Mouse (Mus musculus): ENCODE results near the gene Klk1b24. TPM values are rescaled to one million over a fixed set of nuclear protein-coding genes. Genes with fewer than 3 reads are reported as not detected.
"Not testable (repeated sequence)": the region's sequence is repeated elsewhere in the genome, so short reads cannot be mapped to it uniquely, and the experiment has no call there.

The Klk1b24 gene
- total RNA-seq (2022): not detected

DNA sequence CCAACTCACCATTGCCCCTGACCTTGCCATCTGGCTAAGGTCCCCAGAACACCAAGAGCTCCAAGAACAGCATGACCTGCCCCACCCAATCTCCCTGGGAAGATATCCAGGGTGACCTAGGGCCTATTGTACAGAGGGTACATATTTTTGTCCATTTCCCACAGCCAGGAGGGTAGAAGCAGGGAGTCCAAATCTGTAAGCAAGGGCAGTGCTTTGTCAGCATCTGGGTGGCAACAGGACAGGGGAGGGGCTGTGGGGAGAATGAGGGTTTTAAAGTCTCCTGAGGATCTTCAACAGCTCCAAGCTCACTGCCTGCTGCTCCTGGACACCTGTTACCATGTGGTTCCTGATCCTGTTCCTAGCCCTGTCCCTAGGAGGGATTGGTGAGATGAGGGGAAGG lies at the start of gene Klk1b24:
Klk1b24 (plus strand) TSS at position 301 of the 400 bp plus-strand sequence.
- not testable (repeated sequence) for DNase-seq (ENCODE audit: low spot score in 2 of 2)

DNA sequence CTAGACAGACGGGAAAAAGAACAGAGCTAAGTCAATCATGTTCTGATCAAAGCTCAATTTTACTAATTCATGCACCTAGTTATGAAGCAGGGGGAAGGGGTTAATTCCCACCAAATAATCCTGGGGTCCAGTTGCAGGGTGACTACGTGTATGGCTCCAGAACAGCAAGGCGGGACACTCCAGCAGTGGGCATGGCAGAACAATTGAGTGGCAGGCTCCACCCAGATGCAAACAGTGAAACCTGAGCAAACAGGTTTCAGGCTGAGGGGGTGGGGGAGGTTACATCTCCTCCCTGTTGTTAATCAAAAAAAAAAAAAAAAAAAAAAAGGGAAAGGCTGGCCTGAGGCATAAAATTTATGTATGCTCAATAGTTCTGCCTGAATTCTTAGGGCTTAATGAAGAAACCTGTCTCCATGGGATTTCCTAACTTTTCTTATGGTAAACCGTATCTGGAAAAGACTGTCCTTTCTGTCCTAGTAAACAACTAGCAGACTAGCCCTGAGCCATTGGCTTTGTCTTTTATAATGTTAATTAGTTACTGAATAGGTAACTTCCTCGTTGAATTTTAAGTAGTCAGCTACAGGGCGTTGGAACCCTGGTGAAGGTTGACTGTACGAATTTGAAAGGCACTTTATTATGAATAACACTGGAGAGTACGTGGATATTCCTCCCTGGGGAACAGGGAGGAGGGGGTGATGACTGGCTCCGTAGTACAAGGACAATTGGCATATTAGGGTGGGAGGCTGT lies 8.6 kb upstream of the Klk1b24 start:
- no peak for DNase-seq (ENCODE audit: low spot score in 2 of 2)

DNA sequence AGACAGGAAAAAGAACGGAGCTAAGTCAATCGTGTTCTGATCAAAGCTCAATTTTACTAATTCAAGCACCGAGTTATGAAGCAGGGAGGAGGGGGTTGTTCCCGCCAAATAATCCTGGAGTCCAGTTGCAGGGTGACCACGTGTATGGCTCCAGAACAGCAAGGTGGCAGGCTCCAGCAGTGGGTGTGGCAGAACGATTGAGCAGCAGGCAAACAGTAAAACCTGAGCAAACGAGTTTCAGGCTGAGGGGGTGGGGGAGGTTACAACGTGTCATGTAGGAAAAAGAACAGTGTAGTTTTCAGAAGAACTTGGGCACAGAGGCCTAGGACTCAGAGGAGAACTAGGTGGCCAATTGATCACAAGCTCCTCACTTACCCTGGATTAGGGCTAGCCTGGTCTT lies 1.5 kb upstream of the Klk1b24 start:
- not testable (repeated sequence) for DNase-seq (ENCODE audit: low spot score in 2 of 2)

DNA sequence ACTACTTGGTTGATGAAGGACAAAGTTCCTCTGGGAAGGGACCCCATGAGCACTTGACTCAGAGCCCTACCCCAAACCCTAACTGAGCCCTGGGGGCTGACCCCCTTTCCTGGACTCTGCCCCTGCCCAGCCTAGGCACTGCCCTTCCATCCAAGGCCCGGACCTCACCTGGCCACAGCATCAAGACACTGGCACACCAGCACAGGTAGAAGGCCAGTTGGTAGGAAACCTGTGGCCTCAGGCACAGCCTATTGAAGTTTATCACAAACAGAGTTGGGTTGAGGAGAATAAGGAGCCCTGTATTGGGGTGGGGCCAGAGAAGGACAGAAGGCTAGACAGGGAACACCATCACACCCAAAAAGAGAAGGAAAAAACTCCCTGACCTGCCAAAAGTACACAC lies 5.4 kb downstream of the Klk1b24 start:
- not testable (repeated sequence) for DNase-seq (ENCODE audit: low spot score in 2 of 2)

DNA sequence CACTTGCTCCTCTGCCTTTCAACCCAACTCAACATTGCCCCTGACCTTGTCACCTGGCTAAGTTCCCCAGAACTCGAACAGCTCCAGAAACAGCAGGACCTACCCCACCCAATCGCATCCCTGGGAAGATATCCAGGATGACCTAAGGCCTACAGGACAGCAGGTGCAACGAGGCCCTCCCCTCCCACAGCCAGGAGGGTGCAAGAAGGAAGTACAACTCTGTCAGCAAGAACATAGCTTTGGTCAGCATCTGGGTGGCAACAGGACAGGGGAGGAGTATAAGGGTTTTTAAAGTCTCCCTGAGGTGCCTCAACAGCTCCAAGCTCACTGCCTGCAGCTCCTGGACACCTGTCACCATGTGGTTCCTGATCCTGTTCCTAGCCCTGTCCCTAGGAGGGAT lies 9.9 kb downstream of the Klk1b24 start, which contains the start of gene Klk1b3:
Klk1b3 (plus strand) TSS at position 301 of the 400 bp plus-strand sequence.
- no peak for DNase-seq (ENCODE audit: low spot score in 2 of 2)

DNA sequence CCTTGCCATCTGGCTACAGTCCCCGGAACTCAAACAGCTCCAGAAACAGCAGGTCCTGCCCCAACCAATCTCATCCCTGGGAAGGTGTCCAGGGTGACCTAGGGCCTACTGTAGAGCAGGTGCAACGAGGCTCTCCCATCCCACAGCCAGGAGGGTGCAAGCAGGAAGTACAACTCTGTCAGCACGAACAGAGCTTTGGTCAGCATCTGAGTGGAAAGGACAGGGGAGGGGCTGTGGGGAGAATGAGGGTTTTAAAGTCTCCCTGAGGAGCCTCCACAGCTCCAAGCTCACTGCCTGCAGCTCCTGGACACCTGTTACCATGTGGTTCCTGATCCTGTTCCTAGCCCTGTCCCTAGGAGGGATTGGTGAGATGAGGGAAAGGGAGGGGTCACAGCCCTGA lies 19.1 kb downstream of the Klk1b24 start, which contains the start of gene Klk1b4:
Klk1b4 (plus strand) TSS at position 301 of the 400 bp plus-strand sequence.
- not testable (repeated sequence) for DNase-seq (ENCODE audit: low spot score in 2 of 2)

DNA sequence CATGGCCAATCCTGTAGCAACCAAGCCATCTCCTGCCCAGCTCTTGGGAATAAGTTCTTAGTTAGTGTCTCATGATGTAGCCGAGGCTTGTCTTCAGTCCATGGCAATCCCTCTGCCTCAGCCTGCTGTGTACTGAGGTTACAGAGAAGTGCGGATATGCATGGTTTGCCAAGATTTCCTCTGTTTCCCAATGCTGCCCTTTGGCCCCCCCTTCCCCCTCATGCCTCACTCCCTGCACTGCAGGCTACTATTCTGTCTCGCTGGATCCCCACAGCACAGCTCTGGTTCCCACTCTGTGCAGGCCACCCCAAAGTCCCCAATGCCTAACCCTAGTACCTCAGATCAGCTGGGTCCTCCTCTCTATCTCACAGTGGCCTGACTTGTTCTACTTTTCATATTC lies 20.3 kb downstream of the Klk1b24 start:
- no peak for DNase-seq (ENCODE audit: low spot score in 2 of 2)

DNA sequence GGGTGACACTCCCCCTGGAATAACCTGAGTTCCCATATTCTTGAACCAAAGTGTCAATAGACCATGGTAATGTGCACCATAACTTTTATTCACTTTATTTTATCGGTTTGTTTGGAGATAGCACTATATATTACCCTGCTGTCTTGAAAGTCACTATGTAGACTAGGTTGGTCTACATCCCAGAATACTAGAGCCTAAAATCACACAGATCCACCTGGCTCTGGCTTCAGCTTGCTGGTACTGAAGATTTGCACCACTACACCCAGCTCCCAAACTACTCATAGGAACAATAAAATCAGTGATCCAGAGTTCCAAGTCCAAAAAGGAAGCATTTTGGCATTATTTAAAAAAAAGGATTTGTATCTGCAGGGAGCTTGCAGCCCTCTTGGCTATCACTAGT lies 27.6 kb downstream of the Klk1b24 start, which contains the start of gene Klk1b5:
Klk1b5 (plus strand) TSS at position 301 of the 400 bp plus-strand sequence.
- DNase-seq (ENCODE audit: low spot score in 2 of 2): no peak

DNA sequence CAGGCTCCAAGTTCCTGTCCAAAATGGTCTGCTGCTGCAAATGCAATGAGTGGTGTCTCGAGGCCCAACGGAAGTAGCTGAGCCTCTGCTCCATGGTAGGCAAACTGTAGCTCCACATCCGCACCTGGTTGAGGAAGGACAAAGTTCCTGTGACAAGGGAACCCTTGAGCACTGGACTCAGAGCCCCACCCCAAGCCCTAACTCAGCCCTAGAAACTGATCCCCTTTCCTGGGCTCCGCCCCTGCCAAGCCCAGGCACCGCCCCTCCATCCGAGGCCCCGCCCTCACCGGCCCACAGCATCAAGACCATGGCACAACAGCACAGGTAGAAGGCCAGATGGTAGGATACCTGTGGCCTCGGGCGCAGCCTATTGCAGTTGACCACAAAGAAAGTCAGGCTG lies 33.6 kb downstream of the Klk1b24 start:
- not testable (repeated sequence) for DNase-seq (ENCODE audit: low spot score in 2 of 2)

DNA sequence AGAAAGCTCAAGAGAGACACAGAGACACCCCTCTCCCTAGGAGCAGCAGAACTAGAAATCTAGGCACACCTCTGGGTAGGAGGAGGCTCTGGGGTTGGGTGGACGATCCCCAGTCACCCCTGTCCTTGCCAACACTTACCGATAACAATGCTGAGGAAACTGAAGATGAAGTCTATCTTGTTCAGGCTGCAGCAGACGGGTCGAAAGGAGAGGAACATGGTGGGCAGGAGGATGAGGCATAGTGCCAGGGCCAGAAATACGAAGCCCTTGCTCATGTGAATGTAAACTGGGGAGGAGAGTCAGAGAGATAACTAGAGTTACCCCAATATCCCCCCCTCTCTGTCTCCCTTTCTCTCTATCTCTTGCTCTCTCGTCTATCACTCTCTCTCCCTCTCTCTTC lies 34.3 kb downstream of the Klk1b24 start:
- DNase-seq (ENCODE audit: low spot score in 2 of 2): not testable (repeated sequence)

DNA sequence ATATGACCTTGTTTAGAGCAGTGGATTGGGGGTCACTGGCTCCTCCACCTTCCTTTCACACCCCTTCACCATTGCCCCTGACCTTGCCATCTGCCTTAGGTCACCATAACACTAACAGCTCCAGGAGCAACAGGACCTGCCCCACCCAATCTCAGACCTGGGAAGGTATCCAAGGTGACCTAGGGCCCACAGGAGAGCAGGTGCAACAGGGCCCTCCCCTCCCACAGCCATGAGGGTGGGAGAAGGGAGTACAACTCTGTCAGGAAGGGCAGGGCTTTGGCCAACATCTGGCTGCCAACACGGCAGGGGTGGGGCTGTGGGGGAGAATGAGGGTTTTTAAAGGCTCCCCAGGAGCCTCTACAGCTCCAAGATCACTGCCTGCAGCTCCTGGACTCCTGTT lies 37.0 kb downstream of the Klk1b24 start, which contains the start of gene Klk1:
Klk1 (plus strand) TSS at position 285 of the 400 bp plus-strand sequence.
- no peak for DNase-seq (ENCODE audit: low spot score in 2 of 2)

DNA sequence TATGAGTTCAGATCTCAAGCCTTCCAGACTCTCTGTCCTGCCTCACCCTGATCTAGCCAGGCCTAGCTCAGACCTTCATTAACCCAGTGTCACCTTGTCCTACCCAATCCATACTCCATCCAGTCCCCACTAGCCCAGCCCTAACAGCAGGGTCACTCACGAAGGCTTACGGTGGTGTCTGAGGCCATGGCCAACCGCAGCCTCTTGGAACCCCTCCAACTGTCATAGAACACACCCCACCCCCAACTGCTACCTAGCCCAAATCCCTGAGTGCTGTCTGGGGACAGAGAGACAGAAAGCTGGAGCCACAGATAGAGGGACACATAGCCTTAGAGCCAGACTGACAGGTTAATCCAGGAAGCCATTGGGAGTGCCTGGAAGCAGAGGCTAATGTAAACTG lies 47.9 kb downstream of the Klk1b24 start, which contains the start of gene Gm36864:
Gm36864 (plus strand) TSS at position 269 of the 400 bp plus-strand sequence.
- DNase-seq (ENCODE audit: low spot score in 2 of 2): no peak

DNA sequence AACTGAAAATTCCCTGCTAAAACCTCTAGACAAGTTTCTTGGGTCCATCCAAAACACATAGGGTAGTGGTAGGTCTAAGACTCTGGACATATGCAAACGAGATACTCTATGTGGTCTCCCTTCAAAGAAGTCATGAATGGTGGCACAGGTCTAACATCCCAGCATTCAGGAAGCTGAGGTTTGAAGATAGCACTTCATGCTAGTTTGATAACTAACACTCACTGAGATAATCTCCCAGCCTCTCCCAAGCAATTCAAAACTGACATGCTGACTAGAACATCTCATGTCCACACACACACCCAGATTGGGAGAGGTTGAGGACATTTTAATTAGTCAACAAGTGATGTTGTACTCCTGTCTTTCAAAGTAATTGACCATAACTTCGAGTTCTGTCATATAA lies 51.9 kb downstream of the Klk1b24 start:
- DNase-seq (ENCODE audit: low spot score in 2 of 2): no peak

DNA sequence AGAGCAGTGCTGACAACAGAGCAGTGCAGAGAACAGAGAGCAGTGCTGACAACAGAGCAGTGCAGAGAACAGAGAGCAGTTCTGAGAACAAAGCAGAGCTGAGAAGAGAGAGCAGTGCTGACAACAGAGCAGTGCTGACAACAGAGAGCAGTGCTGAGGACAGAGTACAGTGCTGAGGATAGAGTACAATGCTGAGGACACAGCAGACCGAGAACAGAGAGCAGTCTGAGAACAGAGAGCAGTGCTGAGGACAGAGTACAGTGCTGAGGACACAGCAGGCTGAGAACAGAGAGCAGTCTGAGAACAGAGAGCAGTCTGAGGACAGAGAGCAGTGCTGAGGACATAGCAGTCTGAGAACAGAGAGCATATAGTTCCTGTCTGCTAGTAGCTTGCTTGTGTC lies 52.7 kb downstream of the Klk1b24 start:
- no peak for DNase-seq (ENCODE audit: low spot score in 2 of 2)

DNA sequence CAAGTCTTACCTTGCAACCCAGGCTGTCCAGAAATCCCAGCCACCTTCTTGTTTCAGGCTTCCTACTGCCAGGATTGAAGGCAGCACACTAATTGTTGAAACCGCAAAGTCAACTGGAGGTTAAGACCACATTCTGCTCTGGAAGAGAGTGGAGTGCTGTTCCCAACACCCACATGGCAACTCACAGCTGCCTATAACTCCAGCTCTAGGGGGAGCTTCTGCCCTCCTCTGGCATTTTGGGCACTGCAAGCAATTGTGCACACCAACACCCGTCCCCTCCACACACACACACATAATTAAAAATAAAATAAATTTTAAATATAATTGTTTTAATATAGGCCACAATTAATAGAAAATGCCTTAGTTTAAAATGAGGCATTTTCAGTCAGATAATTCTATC lies 53.1 kb downstream of the Klk1b24 start:
- DNase-seq (ENCODE audit: low spot score in 2 of 2): no peak

Other genes starting within 250 kb of the Klk1b24 start
- not detected for gene Klk1b8, start 237.6 kb upstream of the Klk1b24 start, total RNA-seq (2022)
- gene Klk1b1, start 221.5 kb upstream of the Klk1b24 start, total RNA-seq (2022): not detected
- not detected for gene Klk1b9, start 212.2 kb upstream of the Klk1b24 start, total RNA-seq (2022)
- not detected for gene Klk1b11, start 192.4 kb upstream of the Klk1b24 start, total RNA-seq (2022)
- not detected for gene Klk1b26, start 176.1 kb upstream of the Klk1b24 start, total RNA-seq (2022)
- not detected for gene Klk1b27, start 135.9 kb upstream of the Klk1b24 start, total RNA-seq (2022)
- gene Klk1b21, start 85.9 kb upstream of the Klk1b24 start, total RNA-seq (2022): not detected
- not detected for gene Klk1b22, start 75.6 kb upstream of the Klk1b24 start, total RNA-seq (2022)
- not detected for gene Klk1b16, start 51.5 kb upstream of the Klk1b24 start, total RNA-seq (2022)
- gene Klk1b3, start 10.0 kb downstream of the Klk1b24 start, total RNA-seq (2022): not detected
- not detected for gene Klk1b4, start 19.2 kb downstream of the Klk1b24 start, total RNA-seq (2022)
- gene Klk1b5, start 27.7 kb downstream of the Klk1b24 start, total RNA-seq (2022): not detected
- not detected for gene Klk1, start 37.1 kb downstream of the Klk1b24 start, total RNA-seq (2022)
- not detected for gene Gm36864, start 47.9 kb downstream of the Klk1b24 start, total RNA-seq (2022)
- 1 to 10 TPM; 1.3 to 2.4 (median 1.7) TPM for gene 1700028J19Rik, start 58.5 kb downstream of the Klk1b24 start, total RNA-seq (2022)
- 10 to 100 TPM; 76.7 to 94.0 (median 85.5) TPM for gene 2410002F23Rik, start 58.5 kb downstream of the Klk1b24 start, total RNA-seq (2022)
- not detected for gene Acp4, start 69.1 kb downstream of the Klk1b24 start, total RNA-seq (2022)
- not detected for gene Gm15517, start 73.2 kb downstream of the Klk1b24 start, total RNA-seq (2022)
- 1 to 10 TPM; 3.6 to 4.2 (median 3.6) TPM for gene Clec11a, start 118.7 kb downstream of the Klk1b24 start, total RNA-seq (2022)
- 100 to 1,000 TPM; 568 to 623 (median 583) TPM for gene Shank1, start 122.0 kb downstream of the Klk1b24 start, total RNA-seq (2022)
- 10 to 100 TPM; 82.9 to 94.7 (median 87.0) TPM for gene Syt3, start 195.9 kb downstream of the Klk1b24 start, total RNA-seq (2022)
- gene 1700008O03Rik, start 197.6 kb downstream of the Klk1b24 start, total RNA-seq (2022): 1 to 10 TPM; 2.2 to 4.3 (median 2.8) TPM
- 100 to 1,000 TPM; 278 to 302 (median 291) TPM for gene Lrrc4b, start 240.8 kb downstream of the Klk1b24 start, total RNA-seq (2022)

Measured in layer of hippocampus, adult 8-10 months (tissue).